Mouse (Mus musculus) heart, embryonic 10.5 days (tissue): ENCODE results near the gene Map3k14. TPM values are rescaled to one million over a fixed set of nuclear protein-coding genes. Genes with fewer than 3 reads are reported as not detected.
A peak's percentile ranks its signal among the peaks of the same experiment; 100 is the strongest.

Experiments used
- DNase-seq: peaks from one replicate; pipeline ENCODE4 v3.0.0-alpha.2; 2017; ENCODE audit warnings: low spot score
- H3K27ac ChIP-seq: fragments of 300-500 bp; sonication (generic); 2 replicates; pipeline ENCODE4 v1.5.1; 2016; ENCODE audit warnings: mild to moderate bottlenecking
- H3K27me3 ChIP-seq: fragments of 300-500 bp; sonication (generic); 2 replicates; pipeline ENCODE4 v1.6.1; 2016; ENCODE audit warnings: mild to moderate bottlenecking; ENCODE audit not compliant: poor library complexity, insufficient read depth, severe bottlenecking
- H3K36me3 ChIP-seq: fragments of 300-500 bp; sonication (generic); 2 replicates; pipeline ENCODE4 v1.6.1; 2016; ENCODE audit warnings: mild to moderate bottlenecking, moderate library complexity
- H3K4me1 ChIP-seq: fragments of 300-500 bp; sonication (generic); 2 replicates; pipeline ENCODE4 v1.6.1; 2016; ENCODE audit warnings: mild to moderate bottlenecking
- H3K4me3 ChIP-seq: fragments of 300-500 bp; sonication (generic); 2 replicates; pipeline ENCODE4 v1.5.1; 2016; ENCODE audit warnings: mild to moderate bottlenecking, moderate library complexity
- H3K9me3 ChIP-seq: fragments of 300-500 bp; sonication (generic); 2 replicates; pipeline ENCODE4 v1.6.1; 2016; ENCODE audit warnings: mild to moderate bottlenecking, moderate library complexity
- WGBS: fragments of 180-500 bp; shearing (Covaris S2); methylation state at CpG from one replicate; pipeline ENCODE4 v1.1.7; 2016; 5-methylcytosine and 5-hydroxymethylcytosine counted together
- polyA plus RNA-seq: library from polyadenylated mRNA; unstranded; fragments of >200 nt; fragmentation: Nextera tagmentation; extraction: Ambion mirVana; gene quantifications from 2 replicates; pipeline ENCODE4 v1.2.1, GENCODE M21; 2016

The Map3k14 gene
- polyA plus RNA-seq, 1 experiment from 2014 or later = 2.1 TPM

- H3K4me1 ChIP-seq = peaks cover 10% of the 10 kb centered on the region
- peaks cover 40% of the 10 kb centered on the region for H3K27me3 ChIP-seq
- 75% methylated on average over 1 of the region's 1 CpGs for WGBS
- H3K9me3 ChIP-seq = 0 out of 2 replicates have a peak, but pooled peaks cover 5% of the 10 kb centered on the region
- no peaks in the 10 kb centered on the region for H3K36me3 ChIP-seq
- H3K27ac ChIP-seq = no peak overlapping the region
- no peak for DNase-seq
- H3K4me3 ChIP-seq = no peak overlapping the region
Measured at GRCm38 (mm10) chr11:103215355-103215754, 51.9 kb downstream of the Map3k14 start.

GRCm38 (mm10) chr11:103213712-103214111, 53.6 kb downstream of the Map3k14 start:
- no peak for DNase-seq

GRCm38 (mm10) chr11:103210291-103210690, 57.0 kb downstream of the Map3k14 start:
- Histone ChIP-seq H3K9me3 (0 out of 2 replicates have a peak, but pooled peaks cover 5% of the 10 kb centered on the region), H3K27ac (no peak overlapping the region), H3K36me3 (no peaks in the 10 kb centered on the region), H3K27me3 (0 out of 2 replicates have a peak, but pooled peaks cover 4% of the 10 kb centered on the region), H3K4me3 (no peak overlapping the region), H3K4me1 (no peaks in the 10 kb centered on the region)
- DNase-seq = no peak
- WGBS = 59% methylated on average over 8 of the region's 8 CpGs

More at GRCm38 (mm10) chr11:103213712-103214111, 53.6 kb downstream of the Map3k14 start:
- no peak overlapping the region for H3K4me3 ChIP-seq
- no peaks in the 10 kb centered on the region for H3K36me3 ChIP-seq
- H3K9me3 ChIP-seq = 0 out of 2 replicates have a peak, but pooled peaks cover 5% of the 10 kb centered on the region
- peaks cover 24% of the 10 kb centered on the region for H3K27me3 ChIP-seq
- peaks cover 10% of the 10 kb centered on the region for H3K4me1 ChIP-seq
- no peak overlapping the region for H3K27ac ChIP-seq
- 78% methylated on average over 5 of the region's 5 CpGs for WGBS

- no peak within 1 kb of the TSS for H3K27ac ChIP-seq
- H3K36me3 ChIP-seq = no peaks in the 10 kb centered on the region
- 0 out of 2 replicates have a peak, but pooled peaks cover 4% of the 10 kb centered on the region for H3K27me3 ChIP-seq
- DNase-seq = no peak
- H3K4me1 ChIP-seq = no peaks in the 10 kb centered on the region
- 0 out of 2 replicates have a peak, but pooled peaks cover 1% of the 10 kb centered on the region for H3K9me3 ChIP-seq
- H3K4me3 ChIP-seq = no peak within 1 kb of the TSS
- WGBS = 83% methylated on average over 3 of the region's 3 CpGs
Measured at GRCm38 (mm10) chr11:103208458-103208857, 58.8 kb downstream of the Map3k14 start, which contains the start of gene 1700023F06Rik. Gene 1700023F06Rik, minus strand, starts transcription at chr11:103208558.

GRCm38 (mm10) chr11:103206203-103206602, 61.1 kb downstream of the Map3k14 start:
- no peak overlapping the region for H3K27ac ChIP-seq
- no peaks in the 10 kb centered on the region for H3K36me3 ChIP-seq
- 0 out of 2 replicates have a peak, but pooled peaks cover 4% of the 10 kb centered on the region for H3K4me1 ChIP-seq
- peaks cover 24% of the 10 kb centered on the region for H3K27me3 ChIP-seq
- H3K9me3 ChIP-seq = no peaks in the 10 kb centered on the region
- DNase-seq = no peak
- 86% methylated on average over 6 of the region's 6 CpGs for WGBS
- no peak overlapping the region for H3K4me3 ChIP-seq

- DNase-seq = no peak
- H3K4me3 ChIP-seq = no peak overlapping the region
- no peaks in the 10 kb centered on the region for H3K9me3 ChIP-seq
- H3K4me1 ChIP-seq = peaks cover 25% of the 10 kb centered on the region
- H3K36me3 ChIP-seq = no peaks in the 10 kb centered on the region
- no peak overlapping the region for H3K27ac ChIP-seq
- H3K27me3 ChIP-seq = peaks cover 62% of the 10 kb centered on the region
Measured at GRCm38 (mm10) chr11:103202376-103202775, 64.9 kb downstream of the Map3k14 start.

- 28% methylated on average over 6 of the region's 6 CpGs for WGBS
- H3K36me3 ChIP-seq = no peaks in the 10 kb centered on the region
- peaks cover 25% of the 10 kb centered on the region for H3K4me1 ChIP-seq
- H3K27me3 ChIP-seq = peaks cover 69% of the 10 kb centered on the region
- DNase-seq = no peak
- H3K9me3 ChIP-seq = no peaks in the 10 kb centered on the region
- no peak overlapping the region for H3K27ac ChIP-seq
- no peak overlapping the region for H3K4me3 ChIP-seq
Measured at GRCm38 (mm10) chr11:103201664-103202063, 65.6 kb downstream of the Map3k14 start.

- 1% methylated on average over 59 of the region's 59 CpGs for WGBS
- H3K9me3 ChIP-seq = no peaks in the 10 kb centered on the region
- no peaks in the 10 kb centered on the region for H3K36me3 ChIP-seq
- DNase-seq = no peak
- peaks cover 25% of the 10 kb centered on the region for H3K4me1 ChIP-seq
- H3K27ac ChIP-seq = peak overlapping the region; percentile 36; the same call in 1 of the 2 replicates
- H3K27me3 ChIP-seq = peaks cover 90% of the 10 kb centered on the region
- H3K4me3 ChIP-seq = peak overlapping the region; percentile 59
Measured at GRCm38 (mm10) chr11:103198911-103199803, 68.1 kb downstream of the Map3k14 start.

GRCm38 (mm10) chr11:103198339-103198738, 68.9 kb downstream of the Map3k14 start:
- no peak overlapping the region for H3K27ac ChIP-seq
- peaks cover 28% of the 10 kb centered on the region for H3K4me1 ChIP-seq
- no peaks in the 10 kb centered on the region for H3K36me3 ChIP-seq
- WGBS = 3% methylated on average over 16 of the region's 16 CpGs
- no peak for DNase-seq
- H3K27me3 ChIP-seq = peaks cover 99% of the 10 kb centered on the region
- no peaks in the 10 kb centered on the region for H3K9me3 ChIP-seq
- H3K4me3 ChIP-seq = peak overlapping the region; percentile 59

- Histone ChIP-seq H3K27ac (no peak overlapping the region), H3K4me3 (no peak overlapping the region), H3K9me3 (no peaks in the 10 kb centered on the region), H3K4me1 (peaks cover 36% of the 10 kb centered on the region), H3K27me3 (peaks cover 99% of the 10 kb centered on the region), H3K36me3 (no peaks in the 10 kb centered on the region)
- no peak for DNase-seq
- 77% methylated on average over 4 of the region's 4 CpGs for WGBS
Measured at GRCm38 (mm10) chr11:103197340-103197739, 69.9 kb downstream of the Map3k14 start.

GRCm38 (mm10) chr11:103195656-103196055, 71.6 kb downstream of the Map3k14 start:
- H3K4me1 ChIP-seq = peaks cover 34% of the 10 kb centered on the region
- H3K27me3 ChIP-seq = peaks cover 100% of the 10 kb centered on the region
- no peak overlapping the region for H3K27ac ChIP-seq
- H3K36me3 ChIP-seq = no peaks in the 10 kb centered on the region
- H3K9me3 ChIP-seq = no peaks in the 10 kb centered on the region
- H3K4me3 ChIP-seq = no peak overlapping the region
- WGBS = 83% methylated on average over 5 of the region's 5 CpGs
- no peak for DNase-seq

- WGBS = 85% methylated on average over 18 of the region's 18 CpGs
- Histone ChIP-seq H3K27ac (no peak overlapping the region), H3K9me3 (no peaks in the 10 kb centered on the region), H3K27me3 (peaks cover 100% of the 10 kb centered on the region), H3K4me1 (peaks cover 34% of the 10 kb centered on the region), H3K36me3 (no peaks in the 10 kb centered on the region), H3K4me3 (no peak overlapping the region)
- DNase-seq = no peak
Measured at GRCm38 (mm10) chr11:103195236-103195635, 72.0 kb downstream of the Map3k14 start.

- DNase-seq = no peak
- Histone ChIP-seq H3K4me1 (peaks cover 22% of the 10 kb centered on the region), H3K27ac (no peak overlapping the region), H3K36me3 (no peaks in the 10 kb centered on the region), H3K27me3 (peaks cover 96% of the 10 kb centered on the region), H3K9me3 (no peaks in the 10 kb centered on the region), H3K4me3 (no peak overlapping the region)
- 31% methylated on average over 9 of the region's 9 CpGs for WGBS
Measured at GRCm38 (mm10) chr11:103193825-103194168, 73.5 kb downstream of the Map3k14 start.
